9 mouse cellular contexts compared by ENCODE assay signal in the genomic region with DNA sequence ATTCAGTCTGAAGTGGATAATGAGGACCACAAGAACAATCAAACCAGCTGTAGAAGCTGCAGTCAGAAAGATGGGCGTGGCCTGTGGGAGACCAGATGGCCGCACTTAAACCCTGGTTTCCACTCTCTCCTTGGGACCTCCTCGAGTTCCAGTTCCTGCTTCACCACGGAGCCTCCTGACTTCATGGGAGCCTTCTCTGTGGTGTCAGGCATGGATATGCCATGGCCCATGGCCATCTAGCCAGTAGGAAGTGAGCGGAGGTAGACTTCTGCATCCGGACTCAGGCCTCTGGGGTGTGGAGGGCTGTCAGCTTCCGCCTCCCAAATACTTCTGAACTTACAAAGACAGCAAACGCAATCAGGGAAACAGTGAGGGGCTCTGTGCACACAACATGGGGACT.
A peak's percentile ranks its signal among the peaks of the same experiment; 100 is the strongest.
DNase-seq lines count a peak whose midpoint lies in the region; ATAC-seq and TF ChIP-seq lines count a peak whose summit lies in the region.
"Had no signal": no experiment of that assay in that cellular context is flagged by ENCODE, and none has a peak within 500 bp of the region (broad histone marks: within the 10 kb centered on the region; RNA-seq: fewer than 3 reads in every experiment).

No protein-coding gene starts in this region.

- H3K27ac ChIP-seq in hindbrain, embryonic 11.5 days (ENCODE audit: low read depth, low read length): peak overlapping the region; percentile 30; the same call in 1 of the 2 replicates
- H3K27ac ChIP-seq in hindbrain, embryonic 14.5 days: no peak overlapping the region
- H3K27ac ChIP-seq in heart, postnatal 0 days (ENCODE audit: low read depth): 0 out of 2 replicates have a peak overlapping the region, but pooled peaks have one; percentile 21

- WGBS in hindbrain, embryonic 11.5 days: 80% methylated on average over 8 of the region's 8 CpGs
- WGBS in hindbrain, embryonic 14.5 days: 83% methylated on average over 8 of the region's 8 CpGs
- WGBS in heart, postnatal 0 days: 69% methylated on average over 8 of the region's 8 CpGs

- TF ChIP-seq EP300 in heart, postnatal 0 days (IDR thresholded peaks at IDR 0.05; ENCODE audit: low read depth): no peak

- H3K36me3 ChIP-seq in hindbrain, embryonic 11.5 days (ENCODE audit: control insufficient read depth, insufficient read depth, low read length): no peaks in the 10 kb centered on the region
- no peaks in the 10 kb centered on the region for H3K36me3 ChIP-seq in hindbrain, embryonic 14.5 days (replicated peaks; ENCODE audit: control insufficient read depth, insufficient read depth)
- no peaks in the 10 kb centered on the region for H3K36me3 ChIP-seq in heart, postnatal 0 days (replicated peaks; ENCODE audit: control insufficient read depth, insufficient read depth, low read length)
- H3K36me3 ChIP-seq: G1E had no signal

- no peaks in the 10 kb centered on the region for H3K27me3 ChIP-seq in hindbrain, embryonic 11.5 days (ENCODE audit: control insufficient read depth, insufficient read depth, low read length)
- no peaks in the 10 kb centered on the region for H3K27me3 ChIP-seq in hindbrain, embryonic 14.5 days (ENCODE audit: control insufficient read depth, insufficient read depth, low read length)
- H3K27me3 ChIP-seq in heart, postnatal 0 days (ENCODE audit: control insufficient read depth, insufficient read depth, low read length): no peaks in the 10 kb centered on the region

- ATAC-seq in hindbrain, embryonic 11.5 days (ENCODE audit: low FRiP score): no peak
- no peak for ATAC-seq in hindbrain, embryonic 14.5 days (ENCODE audit: low FRiP score)
- no peak for ATAC-seq in heart, postnatal 0 days (ENCODE audit: insufficient read depth, low read depth)

- no peaks in the 10 kb centered on the region for H3K4me1 ChIP-seq in hindbrain, embryonic 11.5 days (replicated peaks; ENCODE audit: control insufficient read depth, insufficient read depth, low read length)
- H3K4me1 ChIP-seq in hindbrain, embryonic 14.5 days (replicated peaks; ENCODE audit: control insufficient read depth, insufficient read depth, low read length): peaks cover 38% of the 10 kb centered on the region
- H3K4me1 ChIP-seq in heart, postnatal 0 days (ENCODE audit: control insufficient read depth, insufficient read depth): peaks cover 35% of the 10 kb centered on the region

- H3K9ac ChIP-seq in hindbrain, embryonic 11.5 days (ENCODE audit: low read depth, low read length): no peak overlapping the region
- no peak overlapping the region for H3K9ac ChIP-seq in hindbrain, embryonic 14.5 days
- no peak overlapping the region for H3K9ac ChIP-seq in heart, postnatal 0 days (replicated peaks; ENCODE audit: low read depth, low read length)

- H3K9me3 ChIP-seq in hindbrain, embryonic 11.5 days (ENCODE audit: control insufficient read depth, low read length): no peaks in the 10 kb centered on the region
- H3K9me3 ChIP-seq in hindbrain, embryonic 14.5 days (ENCODE audit: control insufficient read depth, low read length): no peaks in the 10 kb centered on the region
- H3K9me3 ChIP-seq in heart, postnatal 0 days (replicated peaks; ENCODE audit: control insufficient read depth, low read length): no peaks in the 10 kb centered on the region

- no peak overlapping the region for H3K4me3 ChIP-seq in hindbrain, embryonic 11.5 days (ENCODE audit: low read depth, low read length)
- H3K4me3 ChIP-seq in hindbrain, embryonic 14.5 days (replicated peaks; ENCODE audit: low read length): no peak overlapping the region
- H3K4me3 ChIP-seq in heart, postnatal 0 days (ENCODE audit: low read depth, low read length): no peak overlapping the region

- H3K4me2 ChIP-seq in hindbrain, embryonic 11.5 days (replicated peaks; ENCODE audit: low read depth, low read length): no peak overlapping the region
- no peak overlapping the region for H3K4me2 ChIP-seq in hindbrain, embryonic 14.5 days (replicated peaks)
- H3K4me2 ChIP-seq in heart, postnatal 0 days (ENCODE audit: low read depth, low read length): no peak overlapping the region

- no peak for TF ChIP-seq CTCF in heart, postnatal 0 days (IDR thresholded peaks at IDR 0.05; ENCODE audit: low read depth)

- no peak for DNase-seq in hindbrain, embryonic 11.5 days (ENCODE audit: low spot score)
- no peak for DNase-seq in hindbrain, embryonic 14.5 days (ENCODE audit: low spot score)
- peak; percentile 58 for DNase-seq in T-cell, adult 2 months (ENCODE audit: low spot score)
- DNase-seq in heart, postnatal 0 days (ENCODE audit: low spot score): no peak
- peak; percentile 54 for DNase-seq in lung, postnatal 36 days
- peak; percentile 54 for DNase-seq in thymus, postnatal 36 days
- DNase-seq in cerebellum, postnatal 36 days: no peak
- no peak for DNase-seq in cerebellum, adult 8-10 months

Comparison
In these comparisons a context has a peak if more than half of its experiments do, and no peak if none do; other contexts are left out.
1. DNase-seq: peak in T-cell, adult 2 months (single experiment), lung, postnatal 36 days (single experiment) and thymus, postnatal 36 days (2 of 2); none in hindbrain, embryonic 11.5 days (single experiment), hindbrain, embryonic 14.5 days (single experiment), heart, postnatal 0 days (single experiment), cerebellum, postnatal 36 days (0 of 2) and cerebellum, adult 8-10 months (single experiment).